Mouse (Mus musculus) gastrocnemius, postnatal 36 days (tissue): ENCODE results near the gene 4933425L06Rik. TPM values are rescaled to one million over a fixed set of nuclear protein-coding genes. Genes with fewer than 3 reads are reported as not detected.

Experiments
- DNase-seq, 2 experiments: peaks; one replicate each; pipeline ENCODE4 v3.0.0; 2022
- intact Hi-C: fragments of 180-260 bp; cut with DNase I; formaldehyde crosslinking; loops from one replicate; pipeline ENCODE4 v1.15.1; 2025
- long read RNA-seq, 2 experiments: library from polyadenylated mRNA; stranded (forward); transcript quantifications; one replicate each; pipeline ENCODE4 v2.0.0; 2021
- total RNA-seq, 2 experiments: library from RNA; stranded (reverse); gene quantifications; 2 replicates each; pipeline ENCODE4 v1.2.3; 2021

The 4933425L06Rik gene
- total RNA-seq: not detected
- long read RNA-seq, experiment 1: 0 reads
- long read RNA-seq, experiment 2: 0 reads

GRCm38 (mm10) chr13:105081862-105082261 is at the start of gene 4933425L06Rik:
Gene 4933425L06Rik (plus strand): TSS chr13:105082122.
- intact Hi-C loops: no loop called here
- no peak for DNase-seq

DNA sequence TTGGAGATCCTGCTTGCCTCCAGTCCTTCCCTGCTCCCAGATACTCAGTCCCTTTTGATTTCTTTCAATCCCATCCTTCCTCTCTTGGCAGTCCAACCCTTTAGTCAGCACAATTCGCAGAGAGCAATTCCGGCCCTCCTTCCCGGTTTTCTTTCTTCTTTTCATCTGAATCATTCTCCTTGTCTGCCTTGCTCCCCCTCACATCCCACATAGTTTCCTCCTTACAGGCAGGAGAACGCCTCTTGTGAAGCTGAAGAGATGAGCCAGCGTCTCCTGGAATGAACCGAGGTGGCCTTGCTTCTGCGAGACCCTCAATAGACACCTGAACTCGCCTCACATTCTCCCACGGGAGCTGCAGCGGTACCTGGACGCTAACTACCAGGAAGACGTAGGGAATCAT is 44.1 kb upstream of the 4933425L06Rik start:
- intact Hi-C loops: no loop called here
- DNase-seq: no peak

- intact Hi-C loops: no loop called here
- DNase-seq: no peak
Measured at GRCm38 (mm10) chr13:105038334-105038733, 43.6 kb upstream of the 4933425L06Rik start.

DNA sequence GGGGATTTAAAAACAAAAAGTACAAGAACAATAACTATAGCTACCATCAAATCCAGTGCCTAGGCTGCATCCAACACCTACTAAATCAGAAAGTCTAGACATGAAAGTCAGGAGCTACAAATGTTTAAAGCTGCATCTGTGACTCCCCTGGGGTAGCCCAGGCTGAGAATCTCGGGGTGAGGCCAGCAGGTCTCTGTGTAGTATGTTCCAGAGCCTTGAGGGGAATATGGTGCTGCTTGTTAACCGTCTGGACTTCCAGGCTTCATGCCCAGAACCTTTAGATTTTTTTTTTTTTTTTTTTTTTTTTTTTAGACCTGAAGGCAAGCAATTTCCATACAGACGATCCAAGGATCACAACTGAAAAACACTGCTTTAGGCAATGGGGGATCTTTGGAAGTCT is 38.0 kb upstream of the 4933425L06Rik start:
- DNase-seq: no peak
- intact Hi-C loops: no loop called here

DNA sequence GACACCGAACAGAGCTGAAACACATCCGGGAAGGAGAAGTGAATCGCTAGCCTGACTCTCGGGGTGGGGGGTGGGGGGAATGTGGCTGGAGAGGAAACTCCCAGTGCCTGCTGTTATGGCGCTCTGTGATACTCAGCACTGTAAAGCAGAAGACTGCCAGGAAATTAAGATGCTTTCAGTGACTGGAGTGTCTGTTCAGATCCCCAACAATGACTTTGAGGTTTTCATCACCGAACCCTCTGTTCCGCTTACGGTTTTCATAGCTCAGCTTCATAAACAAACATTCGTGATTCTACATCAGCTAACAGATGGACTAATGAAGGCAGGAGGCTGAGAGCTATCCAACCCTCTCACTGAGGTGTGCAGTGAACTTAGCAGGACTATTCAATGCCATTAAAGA is 34.5 kb upstream of the 4933425L06Rik start:
- no peak for DNase-seq
- intact Hi-C loops: no loop called here

DNA sequence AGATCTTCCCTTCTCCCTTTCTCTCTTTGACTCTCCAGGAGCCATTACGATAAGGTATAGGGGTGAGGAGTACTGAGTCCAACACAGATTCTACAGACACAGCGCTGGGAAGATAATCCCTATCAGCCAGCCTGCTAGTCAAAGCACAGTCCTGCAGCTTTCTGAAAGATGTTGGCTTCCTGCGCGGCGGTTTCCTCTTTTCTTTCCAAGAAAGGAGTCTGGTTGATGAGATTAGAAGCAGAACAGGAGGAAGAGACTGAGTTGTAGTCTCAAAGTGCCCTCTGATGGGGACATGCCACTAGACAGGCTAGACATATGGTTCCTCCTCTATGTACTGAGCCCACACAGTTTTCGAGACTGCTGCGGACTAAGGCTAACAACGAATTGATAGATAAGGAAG is 33.3 kb upstream of the 4933425L06Rik start:
- intact Hi-C loops: no loop called here
- no peak for DNase-seq

DNA sequence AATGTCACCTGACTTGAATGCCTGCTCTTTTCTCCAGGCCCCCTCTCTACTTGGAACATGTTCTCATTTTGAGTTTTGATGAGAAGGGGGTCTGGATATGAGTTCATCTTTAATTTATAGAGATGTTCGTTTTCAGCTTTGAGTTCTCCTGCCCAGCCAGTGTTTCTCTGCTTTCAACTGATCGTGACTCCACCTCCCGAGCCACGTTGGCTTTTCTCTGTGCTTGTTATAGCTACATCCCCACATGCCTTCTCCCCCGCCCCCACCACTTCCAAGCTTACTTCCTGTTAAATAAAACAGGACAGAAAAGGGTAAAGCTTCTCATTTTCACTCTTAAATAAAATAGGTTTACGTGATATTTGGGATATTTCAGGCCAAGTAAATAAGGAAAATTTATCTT is 30.5 kb upstream of the 4933425L06Rik start:
- DNase-seq: no peak
- intact Hi-C loops: no loop called here

GRCm38 (mm10) chr13:105053618-105054017 is 28.3 kb upstream of the 4933425L06Rik start:
- intact Hi-C loops: no loop called here
- DNase-seq: no peak

DNA sequence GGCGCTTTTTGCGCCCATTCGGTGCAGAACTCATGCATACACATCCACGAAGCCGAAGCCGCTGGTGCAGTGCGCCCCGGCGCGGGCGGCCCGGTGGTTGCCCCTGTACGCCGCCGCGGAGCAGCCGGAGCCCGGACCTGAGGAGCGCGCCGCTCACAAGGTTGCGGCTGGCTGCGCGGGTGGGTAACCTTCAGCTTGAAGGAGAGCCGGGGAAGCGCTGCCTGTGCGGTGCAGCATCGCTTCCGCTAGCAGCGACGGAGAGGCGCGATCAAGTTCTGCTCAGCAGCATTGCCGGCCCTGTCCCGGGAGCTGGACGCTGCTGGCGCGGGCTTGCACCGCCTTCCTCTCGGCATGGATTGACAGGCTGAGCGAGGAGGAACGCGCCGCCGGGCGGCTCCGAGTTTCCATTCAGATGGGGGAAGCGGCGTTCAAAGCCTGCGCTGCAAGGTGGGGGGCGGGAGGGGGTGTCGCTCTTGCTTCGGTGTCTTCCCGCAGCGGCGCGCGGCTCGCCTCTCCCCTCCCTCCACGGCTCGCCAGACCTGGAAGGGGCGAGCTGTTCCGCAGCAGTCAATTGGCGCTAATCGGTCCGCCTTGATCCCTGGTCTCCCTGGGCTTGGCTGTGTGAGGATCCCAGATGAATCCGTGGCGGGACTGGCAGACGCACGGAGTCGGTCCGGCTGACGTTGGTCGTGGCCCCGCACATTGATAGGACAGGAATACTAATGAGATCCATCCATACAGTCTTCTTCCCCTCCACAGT is 27.6 kb upstream of the 4933425L06Rik start, which contains the start of gene Rgs7bp:
Gene Rgs7bp (minus strand): TSS at position 750 of the 760 bp plus-strand sequence.
- DNase-seq: peak; percentile 29 to 46
- intact Hi-C loops: no loop called here

GRCm38 (mm10) chr13:105054941-105055309 is 27.0 kb upstream of the 4933425L06Rik start:
- intact Hi-C loops: no loop called here
- no peak for DNase-seq

DNA sequence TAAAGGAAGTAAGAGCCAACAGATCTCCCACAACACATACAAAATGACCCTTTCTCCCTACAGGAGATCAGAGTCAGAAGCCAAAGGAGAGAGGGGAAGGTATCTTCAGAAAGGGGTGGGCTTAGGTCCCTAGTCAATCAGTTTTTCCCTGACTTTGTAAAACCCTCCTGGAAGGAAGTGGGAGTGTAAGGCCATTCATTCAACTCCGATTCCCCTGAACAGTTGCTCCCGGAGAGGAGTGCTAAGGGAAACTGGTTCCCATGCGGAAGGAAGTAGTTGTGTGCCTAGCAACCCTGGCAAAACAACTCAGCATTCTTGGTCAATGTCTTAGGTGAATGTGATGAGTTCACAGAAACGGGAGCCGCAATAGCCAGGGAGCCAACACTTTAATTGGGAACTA is 26.5 kb upstream of the 4933425L06Rik start:
- intact Hi-C loops: no loop called here

DNA sequence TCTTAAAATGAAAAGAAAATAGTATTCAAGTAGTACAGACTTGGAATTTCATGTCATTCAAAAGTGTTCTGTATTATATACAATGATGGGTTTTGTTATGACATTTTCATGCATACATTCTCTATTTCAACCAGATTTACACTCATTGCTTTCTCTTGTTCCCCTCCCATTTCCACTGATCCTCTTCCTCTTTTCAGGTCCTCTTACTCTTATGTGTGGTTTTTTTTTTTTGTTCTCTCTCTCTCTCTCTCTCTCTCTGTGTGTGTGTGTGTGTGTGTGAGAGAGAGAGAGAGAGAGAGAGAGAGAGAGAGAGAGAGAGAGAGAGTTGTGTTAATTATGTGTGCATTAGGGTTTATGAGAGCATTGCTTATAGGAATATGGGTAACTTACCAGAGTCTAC is 15.8 kb upstream of the 4933425L06Rik start:
- intact Hi-C loops: no loop called here
- DNase-seq: no peak

More for the DNA sequence above, 26.5 kb upstream of the 4933425L06Rik start:
- DNase-seq: no peak

DNA sequence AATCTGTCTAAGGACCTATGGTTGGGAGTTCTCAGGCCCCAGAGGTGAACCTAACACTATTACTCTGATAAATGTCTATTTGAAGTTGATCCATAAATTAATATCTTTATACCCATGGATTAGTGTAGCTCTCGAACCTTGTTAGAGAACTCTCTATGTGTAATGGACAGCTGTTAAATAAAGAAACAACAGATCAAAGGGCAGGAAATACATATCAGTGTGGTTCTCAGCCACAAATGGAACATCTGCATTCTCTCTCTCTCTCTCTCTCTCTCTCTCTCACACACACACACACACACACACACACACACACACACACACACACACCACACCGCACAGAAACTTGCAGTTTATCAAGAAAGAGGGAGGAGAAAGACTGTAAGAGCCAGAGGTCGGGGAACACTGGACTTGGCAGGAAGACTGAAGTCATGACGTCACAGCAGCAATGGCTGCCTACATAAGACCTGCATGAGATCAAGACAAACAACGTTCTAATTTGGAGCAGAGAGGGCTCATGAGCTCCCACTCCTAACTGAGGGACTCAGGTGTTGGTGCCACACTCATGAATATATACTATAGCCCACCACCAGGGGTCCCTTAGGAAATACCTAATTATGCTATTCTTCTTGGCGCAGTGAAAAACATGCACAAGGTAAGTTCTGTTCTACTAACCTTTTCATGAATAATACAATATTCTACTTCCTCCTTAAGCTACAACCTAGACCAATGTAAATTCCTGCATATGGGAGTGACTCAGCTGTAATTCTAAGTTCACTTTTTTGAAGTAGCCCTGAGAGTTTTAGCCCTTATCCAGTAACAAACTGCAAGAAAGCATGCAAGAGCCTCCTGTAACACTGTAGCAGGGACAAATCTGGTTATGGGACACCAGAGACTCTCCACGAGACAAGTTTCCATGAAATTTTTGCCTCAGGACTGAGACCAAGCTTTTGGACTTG is 14.8 kb upstream of the 4933425L06Rik start:
- intact Hi-C loops: no loop called here

GRCm38 (mm10) chr13:105089276-105089675 is 7.4 kb downstream of the 4933425L06Rik start:
- DNase-seq: no peak
- intact Hi-C loops: no loop called here

More for the DNA sequence above, 14.8 kb upstream of the 4933425L06Rik start:
- DNase-seq: no peak

GRCm38 (mm10) chr13:105096316-105096715 is 14.4 kb downstream of the 4933425L06Rik start:
- DNase-seq: no peak
- intact Hi-C loops: no loop called here

DNA sequence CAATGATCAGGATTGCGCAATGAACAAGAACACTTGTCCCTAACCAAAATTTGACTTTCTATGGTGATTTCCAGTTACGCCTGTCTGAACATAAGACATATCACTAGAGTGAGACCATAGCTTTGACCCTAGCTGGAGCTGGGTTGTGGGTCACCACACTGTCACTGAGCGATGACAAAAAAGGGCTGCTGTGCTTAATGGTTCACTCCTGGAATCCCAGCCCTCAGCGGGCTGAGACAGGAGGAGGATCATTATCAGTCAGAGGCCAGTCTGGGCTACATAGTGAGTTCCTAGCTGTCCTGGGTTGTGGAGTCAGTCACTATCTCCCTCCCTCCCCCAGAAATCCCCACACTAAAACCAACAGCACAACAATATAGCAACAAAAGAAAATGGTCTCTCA is 18.8 kb downstream of the 4933425L06Rik start:
- intact Hi-C loops: no loop called here

DNA sequence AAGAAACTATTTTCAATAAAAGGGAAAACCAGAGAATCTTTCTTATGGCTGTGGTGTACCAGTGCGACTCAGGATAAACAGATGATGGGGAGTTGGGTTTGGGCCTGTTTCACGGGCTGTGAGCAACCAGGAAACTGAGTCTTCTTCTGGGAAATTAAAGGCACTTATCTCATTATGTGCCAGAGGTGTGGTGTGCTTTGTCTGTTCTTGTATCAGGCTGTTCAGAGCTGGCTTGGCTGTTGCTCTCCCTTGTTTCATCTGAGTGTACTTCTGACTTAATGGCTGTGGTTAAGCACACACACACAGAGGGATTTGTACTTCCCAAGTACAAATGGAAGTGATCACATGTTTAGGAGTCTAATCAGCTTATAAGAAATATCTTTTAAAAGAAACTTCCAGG is 22.5 kb downstream of the 4933425L06Rik start:
- no peak for DNase-seq
- intact Hi-C loops: no loop called here

More for the DNA sequence above, 18.8 kb downstream of the 4933425L06Rik start:
- no peak for DNase-seq

DNA sequence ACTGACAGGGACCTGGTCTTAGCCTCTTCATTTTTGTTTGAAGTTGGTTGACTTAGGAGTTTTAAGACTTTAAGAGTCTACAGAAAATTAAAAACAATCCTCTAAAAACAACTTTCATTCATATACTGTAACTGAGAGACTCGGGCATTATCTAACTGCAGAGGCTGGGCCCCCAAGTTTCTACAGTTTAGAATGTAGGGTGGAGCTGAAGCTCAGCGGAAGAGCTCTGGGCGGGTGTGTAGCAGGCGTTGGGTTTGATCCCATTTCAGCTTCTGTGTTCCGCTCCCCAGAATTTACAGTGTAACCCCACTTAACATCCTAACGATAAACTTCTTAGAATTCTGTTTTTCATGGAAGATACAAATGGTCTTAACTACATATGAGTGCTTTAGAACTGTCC is 29.7 kb downstream of the 4933425L06Rik start:
- DNase-seq: no peak
- intact Hi-C loops: no loop called here

DNA sequence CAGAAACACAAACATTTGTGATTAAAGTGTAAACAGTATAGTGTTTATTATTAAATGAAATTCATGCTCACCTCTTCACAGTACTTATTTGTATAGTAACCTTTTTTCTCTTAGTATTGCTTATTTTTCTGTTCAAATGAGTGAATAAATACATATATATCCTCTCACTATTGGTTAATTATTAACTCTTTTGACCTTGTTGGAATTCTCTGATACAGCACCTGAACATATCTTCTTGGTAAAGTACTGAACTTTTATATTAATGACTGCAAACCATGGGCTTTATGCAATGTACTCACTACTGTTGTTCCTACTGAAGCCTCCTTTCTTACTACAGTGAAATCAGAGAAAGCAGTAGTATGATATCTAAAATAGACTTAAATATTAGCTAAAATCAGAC is 39.7 kb downstream of the 4933425L06Rik start:
- DNase-seq: no peak

DNA sequence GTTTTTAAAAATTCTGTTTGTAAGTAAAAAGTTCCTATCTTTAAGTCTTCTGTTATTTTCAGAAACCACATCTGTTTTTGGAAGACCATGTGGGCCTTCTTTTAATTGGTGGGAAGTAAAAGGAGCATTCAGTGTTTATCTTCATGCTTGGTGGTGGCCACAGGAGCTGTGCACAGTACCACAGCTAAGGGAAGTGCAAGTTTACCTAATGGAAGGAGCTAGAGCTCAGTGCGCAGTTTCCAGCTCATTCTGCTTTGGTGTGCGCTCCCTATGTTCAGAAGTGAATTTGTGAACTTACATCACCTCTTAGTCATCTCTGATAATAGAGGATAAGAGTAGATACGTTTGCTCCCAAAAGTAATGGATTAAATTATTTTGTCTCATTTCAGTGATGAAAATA is 40.2 kb downstream of the 4933425L06Rik start:
- no peak for DNase-seq
- intact Hi-C loops: no loop called here

More for the DNA sequence above, 39.7 kb downstream of the 4933425L06Rik start:
- intact Hi-C loops: no loop called here

- intact Hi-C loops: no loop called here
- DNase-seq: no peak
Measured at GRCm38 (mm10) chr13:105130080-105130479, 48.2 kb downstream of the 4933425L06Rik start.
